Mouse (Mus musculus): ENCODE measurements around the gene 1810009A15Rik. TPM values are rescaled to one million over a fixed set of nuclear protein-coding genes. Genes with fewer than 3 reads are reported as not detected.
"Not testable (repeated sequence)": the region's sequence is repeated elsewhere in the genome, so short reads cannot be mapped to it uniquely, and the experiment has no call there.

1810009A15Rik gene
- polyA plus RNA-seq, 1 experiment from 2014 or later, result 86.6 TPM

DNA sequence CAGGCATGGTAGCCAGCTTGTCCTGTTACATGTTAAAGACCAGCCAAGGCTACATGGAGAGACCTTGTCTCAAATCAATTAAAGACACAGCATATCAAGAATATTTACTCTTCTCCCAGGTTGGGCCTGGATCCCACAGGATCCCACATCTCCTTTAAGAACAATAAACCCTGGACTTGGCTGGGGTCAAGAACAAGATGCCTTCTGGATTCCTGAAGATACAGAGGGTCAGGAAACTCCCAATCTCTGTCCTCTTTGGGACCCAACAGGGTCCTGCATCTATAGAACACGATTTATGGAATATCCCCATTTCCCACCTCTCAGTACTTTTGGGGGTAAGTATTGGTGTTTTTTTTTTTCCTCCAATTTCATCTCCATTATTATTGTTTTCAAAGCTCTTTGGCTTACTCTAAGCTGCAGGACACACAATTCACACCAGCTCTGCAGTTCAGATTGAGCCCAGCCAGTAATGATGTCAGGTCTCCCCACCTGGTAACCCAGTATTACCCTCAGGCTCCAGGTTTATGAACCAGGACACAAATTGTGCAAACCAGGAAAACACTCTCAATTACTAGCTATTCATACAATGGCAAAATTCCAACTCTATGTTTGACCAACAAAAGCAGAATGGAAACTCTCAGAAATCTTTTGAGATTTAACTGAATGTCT, 1.6 kb upstream of the 1810009A15Rik start:
- no peak for ATAC-seq (ENCODE audit: low read depth)
- 50% methylated on average over 1 of the region's 1 CpGs for WGBS

DNA sequence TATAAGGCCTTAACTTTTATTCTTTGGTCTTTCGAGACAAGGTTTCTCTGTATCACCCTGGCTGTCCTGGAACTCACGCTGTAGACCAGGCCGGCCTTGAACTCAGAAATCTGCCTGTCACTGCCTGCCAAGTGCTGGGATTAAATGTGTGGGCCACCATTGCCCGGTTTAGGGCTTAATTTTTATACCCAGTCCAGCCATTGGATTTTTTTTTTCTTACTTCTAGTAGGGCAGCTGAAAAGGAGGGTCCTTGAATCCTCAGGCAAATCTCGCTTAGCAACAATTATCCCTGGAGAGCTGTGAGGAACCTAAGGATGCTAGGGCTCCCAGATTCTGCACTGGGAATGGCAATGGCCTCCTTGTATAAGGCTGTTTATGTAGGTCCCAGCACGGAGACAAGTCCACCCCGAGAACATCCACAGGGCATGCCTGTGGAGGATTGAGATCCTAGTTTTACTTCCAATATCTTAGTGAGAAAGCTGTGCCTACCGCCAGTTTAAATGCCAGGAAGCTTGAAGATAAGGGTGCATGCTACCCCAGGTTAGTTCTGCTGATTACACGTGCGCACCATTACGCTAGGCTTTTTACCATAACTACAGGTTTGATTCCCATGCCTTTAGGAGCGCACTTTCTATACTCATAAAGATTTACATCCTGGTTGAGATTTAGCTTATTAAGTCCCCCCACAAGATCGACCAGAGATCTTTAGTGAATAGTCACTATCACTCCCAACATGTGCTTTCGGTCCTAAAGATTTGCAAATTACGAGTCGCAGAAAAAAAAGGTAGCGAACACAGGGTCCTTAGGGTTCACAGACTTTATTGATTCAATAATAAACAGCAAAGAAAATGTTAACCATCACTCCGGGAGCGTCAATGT, 829 bp upstream of the 1810009A15Rik start:
- peak overlapping the region; percentile 70 for H3K4me3 ChIP-seq (ENCODE audit: low read depth, low read length)
- 16% methylated on average over 19 of the region's 19 CpGs for WGBS
- no peaks in the 10 kb centered on the region for H3K9me3 ChIP-seq (ENCODE audit: control insufficient read depth, low read length)
- DNase-seq (ENCODE audit: low spot score), result peak; percentile 8
- peaks cover 14% of the 10 kb centered on the region for H3K36me3 ChIP-seq (ENCODE audit: control insufficient read depth, insufficient read depth, low read length)
- H3K4me1 ChIP-seq (ENCODE audit: control insufficient read depth, insufficient read depth, low read length), result peaks cover 7% of the 10 kb centered on the region
- peak overlapping the region; percentile 92 for H3K9ac ChIP-seq (ENCODE audit: low read depth, low read length)
- H3K27me3 ChIP-seq (replicated peaks; ENCODE audit: control insufficient read depth, insufficient read depth, low read length), result no peaks in the 10 kb centered on the region
- H3K4me2 ChIP-seq (ENCODE audit: low read depth, low read length), result peak overlapping the region; percentile 82
- no peak for ATAC-seq (ENCODE audit: low read depth)
- peak overlapping the region; percentile 75 for H3K27ac ChIP-seq (replicated peaks; ENCODE audit: low read depth, low read length)

More for the DNA sequence above, 1.6 kb upstream of the 1810009A15Rik start:
- peaks cover 7% of the 10 kb centered on the region for H3K4me1 ChIP-seq (ENCODE audit: control insufficient read depth, insufficient read depth, low read length)
- H3K4me2 ChIP-seq (ENCODE audit: low read depth, low read length), result peak overlapping the region; percentile 82
- peak; percentile 19 for DNase-seq (ENCODE audit: low spot score)
- no peaks in the 10 kb centered on the region for H3K9me3 ChIP-seq (ENCODE audit: control insufficient read depth, low read length)
- H3K27ac ChIP-seq (replicated peaks; ENCODE audit: low read depth, low read length), result peak overlapping the region; percentile 75; the same call in 1 of the 2 replicates
- no peaks in the 10 kb centered on the region for H3K27me3 ChIP-seq (replicated peaks; ENCODE audit: control insufficient read depth, insufficient read depth, low read length)
- peaks cover 14% of the 10 kb centered on the region for H3K36me3 ChIP-seq (ENCODE audit: control insufficient read depth, insufficient read depth, low read length)
- H3K4me3 ChIP-seq (ENCODE audit: low read depth, low read length), result peak overlapping the region; percentile 70
- H3K9ac ChIP-seq (ENCODE audit: low read depth, low read length), result no peak overlapping the region

DNA sequence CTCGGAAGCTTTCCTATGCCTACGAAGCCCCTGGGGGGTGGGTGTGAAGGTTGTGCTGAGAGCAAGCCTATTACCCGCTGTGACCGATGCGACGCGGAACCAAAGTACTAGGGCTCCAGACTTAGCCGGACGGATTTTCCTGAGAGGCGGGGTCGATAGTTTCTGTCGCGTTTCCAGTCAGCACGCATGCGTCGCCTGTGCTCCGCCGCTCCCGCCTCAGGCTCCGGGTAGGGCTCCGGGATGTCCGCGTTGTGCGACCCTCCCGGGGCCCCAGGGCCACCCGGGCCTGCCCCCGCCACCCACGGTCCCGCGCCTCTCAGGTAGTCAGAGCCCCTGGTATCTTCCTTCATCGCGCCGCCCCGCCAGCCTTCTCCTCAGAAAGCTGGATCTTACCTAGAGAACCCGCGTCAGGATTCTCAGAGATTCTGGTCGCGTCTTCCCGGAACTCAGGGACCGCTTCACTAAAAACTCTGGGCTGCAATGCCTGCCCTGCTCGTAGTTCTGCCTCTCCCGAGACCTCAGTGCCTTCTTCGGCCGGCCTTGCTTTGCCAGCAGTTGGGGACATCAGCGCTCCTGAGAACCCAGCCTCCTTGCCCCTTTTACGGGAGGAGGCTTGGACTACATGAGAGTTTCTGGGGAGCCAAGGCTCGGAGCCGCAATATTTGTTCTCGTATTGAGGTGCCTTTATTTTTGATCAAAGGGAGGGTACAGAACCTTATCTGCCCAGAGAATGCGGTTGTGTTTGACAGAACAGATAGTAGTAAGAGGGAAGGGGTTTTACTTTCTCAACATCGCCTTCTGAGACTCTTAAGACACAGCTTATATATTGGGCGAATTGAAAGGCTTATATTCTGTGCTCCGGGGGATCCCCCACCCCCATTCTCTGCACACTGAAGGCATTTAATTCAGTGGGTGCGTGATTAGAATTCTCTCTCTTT, 4.4 kb downstream of the 1810009A15Rik start, which contains the start of gene Ints5:
Ints5 (plus strand) TSS at position 177 of the 938 bp plus-strand sequence.
- WGBS, result 3% methylated on average over 42 of the region's 54 CpGs
- H3K4me3 ChIP-seq (ENCODE audit: low read depth, low read length), result peak within 1 kb of the TSS; percentile 64
- H3K4me2 ChIP-seq (ENCODE audit: low read depth, low read length), result peak within 1 kb of the TSS; percentile 87
- H3K27ac ChIP-seq (replicated peaks; ENCODE audit: low read depth, low read length), result peak within 1 kb of the TSS; percentile 76
- no peaks in the 10 kb centered on the region for H3K27me3 ChIP-seq (replicated peaks; ENCODE audit: control insufficient read depth, insufficient read depth, low read length)
- ATAC-seq (ENCODE audit: low read depth) (peak; percentile 65), DNase-seq (ENCODE audit: low spot score) (peak; percentile 92)
- peak within 1 kb of the TSS; percentile 93 for H3K9ac ChIP-seq (ENCODE audit: low read depth, low read length)
- H3K9me3 ChIP-seq (ENCODE audit: control insufficient read depth, low read length), result no peaks in the 10 kb centered on the region
- peaks cover 7% of the 10 kb centered on the region for H3K4me1 ChIP-seq (ENCODE audit: control insufficient read depth, insufficient read depth, low read length)
- H3K36me3 ChIP-seq (ENCODE audit: control insufficient read depth, insufficient read depth, low read length), result peaks cover 31% of the 10 kb centered on the region

DNA sequence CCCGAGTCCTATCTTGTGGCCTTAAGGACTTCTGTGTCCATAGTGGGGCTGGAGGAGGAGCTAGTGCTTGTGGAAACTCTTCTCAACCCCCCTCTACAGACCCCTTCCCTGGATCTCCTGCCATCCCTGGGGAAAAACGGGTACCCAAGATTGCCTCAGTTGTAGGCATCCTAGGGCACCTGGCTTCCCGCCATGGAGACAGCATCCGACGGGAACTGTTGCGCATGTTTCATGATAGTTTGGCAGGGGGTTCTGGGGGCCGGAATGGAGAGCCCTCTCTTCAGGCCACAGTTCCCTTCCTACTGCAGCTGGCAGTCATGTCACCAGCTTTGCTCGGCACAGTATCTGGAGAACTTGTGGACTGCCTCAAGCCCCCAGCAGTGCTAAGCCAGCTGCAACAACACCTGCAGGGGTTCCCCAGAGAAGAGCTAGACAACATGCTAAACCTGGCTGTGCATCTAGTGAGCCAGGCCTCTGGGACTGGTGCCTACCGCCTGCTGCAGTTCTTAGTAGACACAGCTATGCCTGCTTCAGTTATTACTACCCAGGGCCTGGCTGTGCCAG, 6.8 kb downstream of the 1810009A15Rik start:
- no peak for ATAC-seq (ENCODE audit: low read depth)
- peaks cover 16% of the 10 kb centered on the region for H3K4me1 ChIP-seq (ENCODE audit: control insufficient read depth, insufficient read depth, low read length)
- 0 out of 2 replicates have a peak overlapping the region, but pooled peaks have one; percentile 15 for H3K9ac ChIP-seq (ENCODE audit: low read depth, low read length)
- H3K27ac ChIP-seq (replicated peaks; ENCODE audit: low read depth, low read length), result no peak overlapping the region
- H3K4me3 ChIP-seq (ENCODE audit: low read depth, low read length), result no peak overlapping the region
- no peak for DNase-seq (ENCODE audit: low spot score)
- WGBS, result 87% methylated on average over 9 of the region's 9 CpGs
- H3K9me3 ChIP-seq (ENCODE audit: control insufficient read depth, low read length), result no peaks in the 10 kb centered on the region
- H3K36me3 ChIP-seq (ENCODE audit: control insufficient read depth, insufficient read depth, low read length), result peaks cover 25% of the 10 kb centered on the region
- H3K4me2 ChIP-seq (ENCODE audit: low read depth, low read length), result no peak overlapping the region
- no peaks in the 10 kb centered on the region for H3K27me3 ChIP-seq (replicated peaks; ENCODE audit: control insufficient read depth, insufficient read depth, low read length)

DNA sequence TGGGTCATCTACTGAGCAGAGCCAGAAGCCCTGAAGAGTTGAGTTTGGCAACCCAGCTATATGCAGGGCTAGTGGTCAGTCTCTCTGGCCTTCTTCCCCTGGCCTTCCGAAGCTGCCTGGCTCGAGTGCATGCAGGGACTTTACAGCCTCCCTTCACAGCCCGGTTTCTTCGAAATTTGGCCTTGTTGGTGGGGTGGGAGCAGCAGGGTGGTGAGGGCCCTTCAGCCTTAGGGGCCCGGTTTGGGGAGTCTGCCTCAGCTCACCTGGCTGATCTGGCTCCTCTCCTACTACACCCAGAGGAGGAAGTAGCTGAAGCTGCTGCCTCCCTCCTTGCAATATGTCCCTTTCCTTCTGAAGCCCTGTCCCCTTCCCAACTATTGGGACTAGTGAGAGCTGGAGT, 7.6 kb downstream of the 1810009A15Rik start:
- ATAC-seq (ENCODE audit: low read depth); H3K27ac ChIP-seq (replicated peaks; ENCODE audit: low read depth, low read length); H3K4me2 ChIP-seq (ENCODE audit: low read depth, low read length); H3K9me3 ChIP-seq (ENCODE audit: control insufficient read depth, low read length); DNase-seq (ENCODE audit: low spot score); H3K27me3 ChIP-seq (replicated peaks; ENCODE audit: control insufficient read depth, insufficient read depth, low read length); H3K4me3 ChIP-seq (ENCODE audit: low read depth, low read length): not testable (repeated sequence)
- peaks cover 16% of the 10 kb centered on the region for H3K4me1 ChIP-seq (ENCODE audit: control insufficient read depth, insufficient read depth, low read length)
- peaks cover 21% of the 10 kb centered on the region for H3K36me3 ChIP-seq (ENCODE audit: control insufficient read depth, insufficient read depth, low read length)
- H3K9ac ChIP-seq (ENCODE audit: low read depth, low read length), result 0 out of 2 replicates have a peak overlapping the region, but pooled peaks have one; percentile 55
- 88% methylated on average over 5 of the region's 5 CpGs for WGBS

DNA sequence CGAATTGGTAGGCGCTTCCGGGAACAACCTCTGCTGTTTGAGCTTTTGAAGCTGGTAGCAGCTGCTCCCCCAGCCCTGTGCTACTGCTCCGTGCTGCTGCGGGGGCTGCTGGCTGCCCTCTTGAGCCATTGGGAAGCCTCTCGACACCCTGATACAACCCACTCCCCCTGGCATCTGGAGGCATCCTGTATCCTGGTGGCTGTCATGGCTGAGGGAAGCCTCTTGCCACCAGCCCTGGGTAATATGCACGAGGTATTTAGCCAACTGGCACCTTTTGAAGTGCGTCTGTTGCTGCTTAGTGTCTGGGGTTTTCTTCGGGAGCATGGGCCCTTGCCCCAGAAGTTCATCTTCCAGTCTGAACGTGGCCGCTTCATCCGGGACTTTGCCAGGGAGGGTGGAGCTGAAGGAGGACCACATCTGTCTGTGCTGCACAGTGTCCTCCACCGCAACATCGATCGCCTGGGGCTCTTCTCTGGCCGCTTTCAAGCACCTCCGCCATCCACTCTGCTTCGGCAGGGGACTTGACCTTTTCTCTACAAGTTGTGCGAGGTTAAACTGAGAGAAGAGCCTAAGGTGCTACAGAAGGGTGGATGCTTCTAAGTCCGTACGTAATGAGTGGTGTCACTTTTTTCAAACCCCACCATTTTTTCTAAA, 8.7 kb downstream of the 1810009A15Rik start:
- DNase-seq (ENCODE audit: low spot score), result peak; percentile 43
- ATAC-seq (ENCODE audit: low read depth), result peak; percentile 32
- peak overlapping the region; percentile 55 for H3K9ac ChIP-seq (ENCODE audit: low read depth, low read length)

DNA sequence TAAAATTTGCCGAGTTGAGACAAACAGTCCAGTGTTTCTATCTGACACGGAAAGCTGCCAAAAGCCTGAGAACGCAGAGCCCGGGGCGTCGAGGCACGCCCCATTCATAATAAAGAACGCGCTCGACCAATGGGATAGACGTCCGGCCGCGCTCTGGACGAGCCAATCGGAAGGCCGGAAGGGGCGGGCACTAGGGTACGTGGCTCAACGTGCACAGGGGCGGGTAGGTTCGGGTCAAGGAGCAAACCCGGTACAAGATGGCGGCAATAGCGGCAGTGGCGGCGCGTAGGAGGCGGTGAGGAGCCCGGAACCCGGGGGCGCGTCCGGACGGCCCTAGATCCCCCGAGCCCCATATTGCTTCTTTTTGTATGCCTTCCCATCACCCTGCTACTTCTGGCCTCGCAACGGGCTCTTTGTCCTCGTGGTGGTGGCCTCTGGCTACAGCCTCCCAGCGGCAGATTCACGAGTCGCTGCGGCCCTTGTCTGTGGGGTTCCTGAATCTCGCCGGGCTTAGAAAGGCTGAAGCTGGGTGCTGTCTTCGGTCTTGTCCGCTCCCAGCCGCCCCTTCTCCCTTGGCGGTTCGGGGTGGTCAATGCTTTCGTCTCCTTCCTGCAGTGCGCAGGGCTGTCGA, 9.3 kb downstream of the 1810009A15Rik start, which contains the start of gene Ganab:
Ganab (plus strand) TSS at position 207 of the 631 bp plus-strand sequence.
- H3K36me3 ChIP-seq (ENCODE audit: control insufficient read depth, insufficient read depth, low read length), result peaks cover 31% of the 10 kb centered on the region
- WGBS, result 0% methylated on average over 51 of the region's 53 CpGs
- peak within 1 kb of the TSS; percentile 90 for H3K4me2 ChIP-seq (ENCODE audit: low read depth, low read length)
- H3K4me1 ChIP-seq (ENCODE audit: control insufficient read depth, insufficient read depth, low read length), result peaks cover 16% of the 10 kb centered on the region
- peak within 1 kb of the TSS; percentile 88 for H3K27ac ChIP-seq (replicated peaks; ENCODE audit: low read depth, low read length)
- H3K27me3 ChIP-seq (replicated peaks; ENCODE audit: control insufficient read depth, insufficient read depth, low read length), result no peaks in the 10 kb centered on the region
- H3K9ac ChIP-seq (ENCODE audit: low read depth, low read length), result peak within 1 kb of the TSS; percentile 97
- peak; percentile 99 for ATAC-seq (ENCODE audit: low read depth)
- peak; percentile 99 for DNase-seq (ENCODE audit: low spot score)
- H3K9me3 ChIP-seq (ENCODE audit: control insufficient read depth, low read length), result no peaks in the 10 kb centered on the region
- peak within 1 kb of the TSS; percentile 98 for H3K4me3 ChIP-seq (ENCODE audit: low read depth, low read length)

More for the DNA sequence above, 8.7 kb downstream of the 1810009A15Rik start:
- H3K9me3 ChIP-seq (ENCODE audit: control insufficient read depth, low read length); H3K27me3 ChIP-seq (replicated peaks; ENCODE audit: control insufficient read depth, insufficient read depth, low read length): not testable (repeated sequence)
- Histone ChIP-seq H3K4me1 (ENCODE audit: control insufficient read depth, insufficient read depth, low read length) (peaks cover 16% of the 10 kb centered on the region), H3K4me2 (ENCODE audit: low read depth, low read length) (peak overlapping the region; percentile 58), H3K27ac (replicated peaks; ENCODE audit: low read depth, low read length) (peak overlapping the region; percentile 88), H3K36me3 (ENCODE audit: control insufficient read depth, insufficient read depth, low read length) (peaks cover 26% of the 10 kb centered on the region), H3K4me3 (ENCODE audit: low read depth, low read length) (peak overlapping the region; percentile 98)
- WGBS, result 22% methylated on average over 20 of the region's 21 CpGs

All from embryonic facial prominence, embryonic 14.5 days (tissue).